Mouse (Mus musculus) lung, postnatal 36 days (tissue): Measurements from ENCODE around the gene Defa17.
"Not testable (repeated sequence)": the region's sequence is repeated elsewhere in the genome, so short reads cannot be mapped to it uniquely, and the experiment has no call there.

ENCODE experiments used
- DNase-seq: peaks from one replicate; pipeline ENCODE4 v3.0.0; 2022; ENCODE audit warnings: mixed read lengths

The Defa17 gene

DNA sequence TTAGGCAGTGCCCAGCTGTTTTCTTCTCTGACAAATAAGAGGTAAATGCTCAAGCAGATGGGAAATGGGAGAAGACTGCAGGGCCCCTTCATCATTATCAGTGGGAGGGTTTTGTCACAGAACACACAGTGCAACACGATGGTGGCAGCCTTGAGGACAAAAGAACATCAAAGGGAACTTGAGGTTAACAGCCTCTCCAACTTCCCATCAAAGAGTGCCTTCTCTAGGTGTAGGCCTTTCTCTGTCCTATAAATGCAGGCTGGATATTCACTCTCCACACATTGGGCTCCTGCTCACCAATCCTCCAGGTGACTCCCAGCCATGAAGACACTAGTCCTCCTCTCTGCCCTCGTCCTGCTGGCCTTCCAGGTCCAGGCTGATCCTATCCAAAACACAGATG lies at the start of gene Defa17:
TSS of gene Defa17 (plus strand) at position 301 of the 400 bp plus-strand sequence.
- not testable (repeated sequence) for DNase-seq

GRCm38 (mm10) chr8:21617883-21618282 lies 37.7 kb upstream of the Defa17 start, which contains the start of gene Defa26:
Gene Defa26, plus strand, starts transcription at chr8:21618183.
- not testable (repeated sequence) for DNase-seq

- not testable (repeated sequence) for DNase-seq
These were observed 9.9 kb downstream of the Defa17 start, which contains the start of gene Defa34 for GRCm38 (mm10) chr8:21665497-21665896. Gene Defa34, plus strand, starts transcription at chr8:21665797.

DNA sequence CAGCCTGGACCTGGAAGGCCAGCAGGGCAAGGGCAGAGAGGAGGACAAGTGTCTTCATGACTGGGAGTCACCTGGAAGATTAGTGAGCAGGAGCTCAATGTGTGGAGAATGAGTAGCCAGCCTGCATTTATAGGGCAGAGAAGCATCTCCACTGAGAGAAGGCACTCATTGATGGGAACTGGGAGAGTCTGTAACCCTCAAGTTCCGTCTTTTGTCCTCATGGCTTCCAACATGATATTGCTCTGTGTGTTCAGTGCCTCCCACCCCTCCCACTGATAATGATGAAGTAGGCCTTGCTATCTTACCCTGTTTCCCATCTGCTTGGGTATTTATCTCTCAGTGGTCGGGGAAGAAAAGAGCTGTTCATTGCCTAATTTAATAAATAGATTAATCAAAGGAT lies 48.0 kb downstream of the Defa17 start, which contains the start of gene AY761184:
TSS of gene AY761184 (minus strand) at position 101 of the 400 bp plus-strand sequence.
- not testable (repeated sequence) for DNase-seq
